Mouse (Mus musculus) gastrocnemius, postnatal 25 days (tissue): ENCODE results near the gene Pax3. TPM values are rescaled to one million over a fixed set of nuclear protein-coding genes. Genes with fewer than 3 reads are reported as not detected.

ENCODE experiments used
- DNase-seq: peaks from one replicate; pipeline ENCODE4 v3.0.0; 2022
- total RNA-seq, 2 experiments: library from RNA; stranded (reverse); gene quantifications; 1 replicate in 1 of 2; 2 replicates in 1 of 2; pipeline ENCODE4 v1.2.3; 2021

Pax3 gene
- total RNA-seq, 2 experiments from 2014 or later = 0.08 TPM; not detected in 1

DNA sequence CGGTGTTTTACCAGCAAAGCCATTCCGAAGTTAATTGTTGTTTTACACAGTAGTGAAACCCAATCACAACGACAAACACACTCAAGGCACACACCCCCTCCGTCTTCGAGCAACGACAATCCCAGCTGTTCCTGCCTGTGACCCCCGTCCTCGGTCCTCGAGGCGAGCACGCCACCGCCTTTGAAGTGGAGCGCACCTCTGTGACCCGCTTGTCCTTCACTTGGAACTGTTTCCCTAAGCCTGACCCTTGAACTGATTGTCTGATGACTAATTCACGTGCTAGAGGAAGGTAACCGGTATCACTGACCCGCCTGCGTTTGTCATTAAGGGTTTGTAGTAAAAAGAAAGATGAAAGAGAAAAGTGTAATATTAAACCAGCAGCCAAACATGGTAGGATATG is 115.2 kb downstream of the Pax3 start:
- DNase-seq = no peak

DNA sequence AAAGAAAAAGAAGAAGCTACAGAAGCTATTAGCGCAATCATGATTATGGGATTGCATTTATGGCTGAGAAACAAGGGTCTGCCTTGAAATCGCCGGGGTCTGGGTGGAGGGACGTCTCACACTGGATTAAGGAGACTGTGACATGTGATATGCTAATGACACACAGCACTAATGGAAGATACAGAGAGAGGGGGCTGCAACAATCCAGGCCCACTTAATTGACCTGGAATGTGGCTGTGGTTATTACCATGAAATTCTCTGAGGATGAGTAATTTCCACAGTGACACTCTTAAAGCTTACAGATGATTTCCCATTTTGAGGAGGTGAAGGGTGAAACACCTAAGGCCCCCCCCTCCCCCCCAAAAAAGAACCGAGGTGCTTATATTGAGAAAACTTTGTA is 136.1 kb downstream of the Pax3 start:
- DNase-seq = no peak

DNA sequence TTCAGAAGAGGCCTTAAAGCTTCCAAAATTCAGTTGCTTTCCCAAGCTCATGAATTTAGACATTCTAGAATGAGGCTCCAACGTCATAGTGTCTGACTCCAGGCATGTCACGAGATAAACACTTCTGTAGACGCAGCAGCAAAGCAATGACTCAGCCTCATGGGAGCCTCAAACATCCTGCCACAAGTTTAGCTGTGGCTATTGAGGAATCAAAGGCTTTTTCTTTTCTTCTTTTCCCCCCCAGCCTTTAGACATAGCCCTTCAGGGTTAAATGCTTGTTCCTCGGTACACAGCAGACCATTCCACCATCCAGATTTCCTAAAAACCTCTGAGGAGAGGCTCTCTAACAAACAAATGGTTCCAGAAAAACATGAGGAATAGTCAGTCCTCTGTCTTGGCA is 139.0 kb downstream of the Pax3 start:
- no peak for DNase-seq

DNA sequence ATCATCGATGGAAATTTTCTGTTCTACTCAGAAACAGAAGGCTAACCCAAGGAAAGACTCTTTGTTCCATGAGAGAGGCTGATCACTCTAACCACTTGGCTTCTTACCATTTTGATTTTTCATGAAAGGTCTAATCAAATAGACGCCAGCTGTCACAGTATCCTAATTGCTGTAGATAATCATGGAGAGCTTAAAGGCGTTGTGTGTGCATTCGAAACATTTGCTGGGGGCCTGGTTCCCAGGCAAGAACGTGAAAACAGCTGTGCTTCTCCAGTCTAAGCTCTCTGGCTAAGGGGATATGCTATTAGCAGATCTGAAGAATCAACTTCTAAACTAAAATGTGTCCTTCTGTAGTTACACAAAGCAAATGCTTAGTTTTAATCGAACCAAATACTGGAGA is 143.3 kb downstream of the Pax3 start:
- no peak for DNase-seq

Other genes starting within 250 kb of the Pax3 start
- gene Sgpp2, start 113.2 kb upstream of the Pax3 start, total RNA-seq = not detected